Mouse (Mus musculus): ENCODE data around the gene Igfbp5.

- no peak for TF ChIP-seq GATA1 (IDR thresholded peaks at IDR 0.05; ENCODE audit: borderline replicate concordance, low read length)
- TF ChIP-seq FLI1 (IDR thresholded peaks at IDR 0.05; ENCODE audit: low read length), result no peak
These were observed 30.0 kb downstream of the Igfbp5 start for GRCm38 (mm10) chr1:72844675-72845074.

Measured in megakaryocyte, embryonic 14.5 days (primary cell).